Mouse (Mus musculus) bone marrow macrophage, adult 2 months (primary cell): Measurements from ENCODE around the gene Hsf4.

ENCODE experiments used
- CTCF ChIP-seq: IDR thresholded peaks from 2 replicates; pipeline ENCODE4 v1.5.1; 2012; ENCODE audit warnings: low read depth, mild to moderate bottlenecking, low read length, moderate library complexity
- POLR2A ChIP-seq: IDR thresholded peaks from 2 replicates; pipeline ENCODE4 v1.6.1; 2012; ENCODE audit warnings: mild to moderate bottlenecking, low read depth, low read length, borderline replicate concordance

GRCm38 (mm10) chr8:105297511-105298192, 28.1 kb downstream of the Hsf4 start, which contains the start of gene E2f4:
- TF ChIP-seq POLR2A = no peak
- no peak for TF ChIP-seq CTCF
